Mouse (Mus musculus) testis, postnatal 10 days (tissue): ENCODE results near the gene Rsbn1l.
"Not testable (repeated sequence)": the region's sequence is repeated elsewhere in the genome, so short reads cannot be mapped to it uniquely, and the experiment has no call there.

Source experiments
- DNase-seq: peaks from one replicate; pipeline ENCODE4 v3.0.0; 2021; ENCODE audit warnings: low spot score

The Rsbn1l gene

DNA sequence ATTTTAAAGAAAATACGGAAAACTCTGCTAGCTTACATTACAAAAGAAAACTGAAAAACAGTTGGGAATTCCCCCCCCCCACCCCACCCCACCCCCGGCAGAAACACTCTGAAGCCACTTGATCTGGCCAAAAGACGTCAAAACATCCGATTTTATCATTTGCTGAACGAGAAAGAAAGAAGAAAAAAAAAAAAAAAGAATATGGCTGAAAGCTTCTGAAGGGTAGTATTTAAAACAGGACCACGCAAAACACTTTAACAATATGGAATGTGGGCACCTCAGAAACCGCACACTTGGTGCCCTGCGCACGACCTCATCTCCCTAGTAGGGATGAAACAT is 5.7 kb downstream of the Rsbn1l start:
- DNase-seq: no peak

DNA sequence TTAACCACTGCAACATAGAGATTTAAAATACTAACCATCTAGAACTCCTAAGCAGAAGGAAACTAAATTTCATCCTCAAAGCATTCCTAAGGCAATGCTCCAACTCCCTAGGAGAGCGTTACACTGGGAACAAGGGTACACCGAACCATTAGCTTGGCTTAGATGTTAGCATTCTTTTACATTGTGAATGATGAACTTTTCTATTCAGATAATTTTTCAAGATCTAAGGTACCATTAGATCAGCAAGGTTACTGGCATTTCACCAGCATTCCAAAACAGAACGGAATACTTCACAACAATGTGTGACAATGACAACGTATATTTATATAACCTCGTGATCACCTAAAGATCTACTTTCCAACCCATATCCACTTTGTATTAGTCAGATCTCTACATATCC is 6.1 kb downstream of the Rsbn1l start:
- no peak for DNase-seq

DNA sequence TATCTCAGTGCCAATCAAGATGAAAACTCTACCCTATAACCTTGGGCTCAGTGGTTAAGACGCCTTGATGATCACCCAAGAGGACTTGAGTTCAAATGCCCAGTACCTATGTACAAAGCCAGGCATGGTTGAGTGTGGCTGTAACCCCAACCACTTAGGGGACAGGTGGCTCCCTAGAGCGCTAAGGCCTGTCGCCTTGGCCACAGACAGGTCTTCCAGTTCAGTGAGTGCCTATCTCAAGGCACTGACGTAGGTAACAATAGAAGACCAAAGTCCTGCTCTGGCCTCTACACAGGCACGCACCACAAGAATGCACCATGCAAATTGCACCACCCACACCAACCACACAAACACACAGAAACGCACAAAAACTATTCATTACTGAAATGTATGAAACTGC is 9.3 kb downstream of the Rsbn1l start:
- no peak for DNase-seq

DNA sequence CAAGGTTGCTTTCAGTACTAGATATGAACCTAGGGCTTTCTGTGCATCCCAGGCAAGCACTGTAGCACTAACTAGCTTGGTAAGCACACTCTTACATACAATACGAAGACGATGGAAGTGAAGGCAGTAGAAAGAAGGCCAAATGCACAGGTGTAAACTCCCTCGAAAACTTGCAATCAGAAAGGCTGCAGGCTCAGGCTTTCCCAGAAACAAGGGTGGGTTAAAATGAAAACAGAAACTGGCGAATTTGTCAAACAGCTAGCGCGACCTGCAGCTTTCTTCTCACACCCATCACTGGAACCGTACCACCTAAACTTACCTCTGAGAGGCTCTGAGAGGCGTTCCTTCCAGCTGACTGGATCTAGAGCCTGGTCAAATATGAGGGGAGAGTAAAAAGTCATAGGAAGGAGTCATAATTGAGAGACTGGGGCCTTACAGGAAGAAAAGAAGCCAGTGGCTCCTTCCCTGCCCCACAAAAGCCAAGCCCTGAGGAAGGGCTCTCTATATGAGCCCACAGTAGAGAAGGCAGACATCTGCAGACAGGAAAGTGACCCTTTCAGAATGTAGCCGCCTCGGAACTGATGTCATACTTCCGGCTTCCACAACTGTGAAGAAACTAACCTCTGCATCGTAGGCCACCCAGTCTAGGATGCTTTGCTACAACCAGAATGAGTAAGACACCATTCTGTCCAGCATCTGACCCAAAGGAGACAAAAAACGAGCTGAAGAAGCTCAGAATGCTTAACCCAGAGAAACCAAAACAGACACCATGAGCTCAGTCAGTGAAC is 11.0 kb downstream of the Rsbn1l start:
- DNase-seq: no peak

DNA sequence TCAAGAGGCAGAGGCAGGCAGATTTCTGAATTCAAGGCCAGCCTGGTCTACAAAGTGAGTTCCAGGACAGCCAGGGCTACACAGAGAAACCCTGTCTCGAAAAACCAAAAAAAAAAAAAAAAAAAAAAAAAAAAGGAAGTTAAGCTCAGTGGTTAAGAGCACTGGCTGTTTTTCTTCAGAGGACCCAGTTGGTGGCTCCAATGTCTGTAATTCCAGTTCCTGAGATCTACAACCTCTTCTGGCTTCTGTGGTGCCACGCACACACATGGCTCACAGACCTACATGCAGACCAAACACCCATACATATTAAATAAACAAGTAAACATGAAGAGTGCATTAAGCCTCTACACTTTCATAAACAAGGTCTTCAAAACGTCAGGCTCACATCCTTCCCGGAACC is 12.4 kb downstream of the Rsbn1l start:
- DNase-seq: not testable (repeated sequence)

DNA sequence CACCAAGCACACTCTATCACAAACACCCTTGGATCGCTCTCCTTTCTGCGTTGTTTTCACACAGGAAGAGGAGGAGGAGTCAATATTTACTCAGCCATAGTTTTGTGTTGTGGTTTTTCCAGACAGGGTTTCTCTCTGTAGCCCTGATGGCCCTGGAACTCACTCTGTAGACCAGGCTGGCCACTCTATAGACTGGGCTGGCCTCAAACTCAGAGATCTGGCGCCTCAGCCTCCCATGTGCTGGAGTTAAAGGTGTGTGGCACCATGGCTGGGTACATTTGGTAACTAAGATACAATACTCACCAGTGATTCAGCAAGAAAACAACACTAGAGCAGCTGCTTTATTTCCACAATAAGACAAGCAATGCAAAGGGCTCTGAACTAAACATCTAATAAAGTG is 13.7 kb downstream of the Rsbn1l start:
- DNase-seq: no peak

DNA sequence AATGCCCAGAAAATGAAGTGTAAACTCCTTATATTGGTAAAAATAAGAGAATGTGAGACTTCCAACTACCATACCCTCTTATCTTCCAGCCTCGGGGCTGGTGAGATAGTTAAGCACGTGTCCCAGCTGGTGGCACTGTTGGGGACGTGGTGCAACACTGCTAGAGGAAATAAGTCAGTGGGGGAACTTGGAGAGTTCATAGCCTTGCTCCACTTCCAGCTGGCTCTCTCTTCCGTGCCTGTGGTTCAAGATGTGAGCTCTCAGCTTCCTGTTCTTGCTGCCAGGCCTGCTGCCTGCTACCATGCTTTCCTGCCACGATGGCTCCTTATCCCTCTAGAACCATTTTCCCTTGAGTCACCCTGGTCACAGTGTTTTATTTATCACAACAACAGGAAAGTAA is 15.0 kb downstream of the Rsbn1l start:
- DNase-seq: no peak

DNA sequence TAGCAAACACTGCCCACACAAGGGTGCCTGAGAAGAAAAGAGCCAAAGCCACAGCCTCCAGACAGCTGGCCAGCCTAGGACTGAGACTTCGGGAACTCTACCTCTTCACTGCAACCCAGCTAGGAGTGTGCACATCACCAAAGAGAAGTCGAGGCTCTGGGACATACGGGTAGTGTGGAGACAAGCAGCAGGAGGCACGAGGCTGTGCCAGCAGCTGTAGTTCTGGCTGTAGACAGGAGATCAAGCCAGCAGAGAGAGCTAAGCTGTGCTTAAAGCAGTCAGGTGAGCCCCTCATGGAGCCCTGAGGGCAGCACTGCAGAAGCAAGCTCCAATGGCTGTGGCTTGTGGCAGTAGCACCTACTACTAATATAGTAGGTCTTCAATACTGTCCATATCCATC is 15.5 kb downstream of the Rsbn1l start:
- DNase-seq: no peak

DNA sequence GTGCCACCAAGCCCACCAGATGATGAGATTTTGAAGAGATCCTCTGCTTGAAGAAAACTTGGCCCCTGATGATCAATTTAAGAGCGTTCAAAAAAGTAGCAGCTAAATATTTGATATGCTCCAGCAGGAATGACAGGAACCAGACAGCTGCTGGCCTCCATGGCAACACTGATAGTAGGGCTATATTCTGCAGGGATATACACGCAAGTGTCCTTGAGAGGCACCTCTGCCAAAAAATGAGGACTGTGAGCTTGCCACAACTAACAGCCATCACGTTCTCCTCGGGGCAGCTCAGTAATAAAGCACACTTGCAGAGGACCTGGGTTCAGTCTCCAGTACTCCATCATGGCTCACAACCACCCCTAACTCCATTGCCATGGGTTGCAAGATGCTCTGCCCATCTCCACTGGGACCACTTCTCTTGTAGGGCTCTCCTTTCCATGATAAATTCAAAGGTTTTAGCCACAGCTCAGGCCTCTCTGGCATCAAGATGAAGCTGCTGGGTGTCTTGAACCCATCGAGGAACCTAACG is 16.1 kb downstream of the Rsbn1l start:
- no peak for DNase-seq

DNA sequence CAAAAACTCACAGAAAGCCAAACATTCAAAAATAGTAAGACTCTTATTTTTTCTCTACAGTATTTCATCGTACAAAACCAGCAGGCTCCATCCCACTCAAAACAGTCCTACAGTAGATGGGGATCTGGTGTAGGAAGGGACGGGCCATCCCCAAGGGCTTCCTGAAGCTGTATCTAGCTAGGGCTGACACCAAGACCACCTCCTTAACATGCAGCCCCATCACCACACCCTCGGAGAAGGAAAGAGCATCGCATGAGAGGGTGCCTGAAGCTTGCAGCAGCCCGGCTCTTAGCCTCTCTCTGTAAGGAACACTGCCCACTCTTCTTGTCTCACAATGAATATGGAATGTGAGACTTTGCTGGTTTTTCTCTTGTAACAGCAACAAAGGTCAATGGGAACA is 17.7 kb downstream of the Rsbn1l start:
- no peak for DNase-seq

DNA sequence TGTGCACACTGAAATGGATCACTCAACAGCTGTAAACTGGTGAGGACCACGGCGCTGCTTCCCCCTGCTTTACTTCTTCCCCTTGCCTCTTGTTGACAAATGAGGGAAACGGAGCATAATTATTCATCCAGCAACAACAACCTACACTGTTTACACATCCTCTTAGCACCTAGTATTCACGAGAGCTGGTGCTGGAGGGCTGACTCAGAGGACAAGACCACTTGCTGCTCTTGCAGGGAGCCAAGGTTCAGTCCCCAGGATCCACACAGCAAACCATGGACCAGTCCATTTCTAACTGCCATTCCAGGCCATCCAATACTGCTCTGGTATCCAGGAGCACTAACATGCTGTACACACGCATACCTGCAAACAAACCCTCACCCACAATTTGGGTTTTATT is 20.3 kb downstream of the Rsbn1l start:
- DNase-seq: no peak

DNA sequence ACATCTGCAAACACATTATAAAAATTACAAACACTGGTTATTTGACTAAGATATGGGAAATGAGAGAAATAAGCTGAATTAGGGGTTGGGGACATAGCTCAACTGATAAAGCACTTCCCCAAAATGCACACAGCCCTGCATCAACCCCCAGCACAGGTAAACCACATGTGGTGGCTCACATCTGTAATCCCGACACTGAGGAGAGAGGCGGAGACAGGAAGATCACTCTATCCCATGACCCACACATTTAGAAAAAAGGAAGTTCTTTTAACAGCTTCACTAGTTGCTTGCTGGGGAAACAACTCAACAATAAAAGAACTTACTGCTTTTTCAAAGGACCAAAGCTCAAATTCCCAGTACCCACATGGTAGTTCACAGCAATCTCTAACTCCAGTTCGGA is 23.6 kb downstream of the Rsbn1l start:
- DNase-seq: no peak

DNA sequence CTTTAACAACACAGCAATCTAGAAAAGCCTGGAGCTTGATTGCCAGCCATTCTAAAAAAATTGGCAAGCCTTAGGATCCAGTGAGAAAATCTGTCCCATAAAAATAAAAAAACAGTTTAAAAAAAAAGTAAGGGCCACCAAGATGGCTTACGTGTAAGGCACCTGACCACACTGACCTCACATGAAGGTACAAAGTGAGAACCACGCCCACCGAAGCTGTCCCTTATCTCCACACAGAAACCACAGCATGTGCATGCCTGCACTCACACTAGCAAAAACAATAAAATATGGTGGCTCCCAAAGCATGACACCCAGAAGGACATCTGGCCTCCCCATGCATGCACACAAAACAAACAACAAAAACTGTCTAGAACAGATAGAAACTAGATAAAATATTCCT is 24.9 kb downstream of the Rsbn1l start:
- no peak for DNase-seq

DNA sequence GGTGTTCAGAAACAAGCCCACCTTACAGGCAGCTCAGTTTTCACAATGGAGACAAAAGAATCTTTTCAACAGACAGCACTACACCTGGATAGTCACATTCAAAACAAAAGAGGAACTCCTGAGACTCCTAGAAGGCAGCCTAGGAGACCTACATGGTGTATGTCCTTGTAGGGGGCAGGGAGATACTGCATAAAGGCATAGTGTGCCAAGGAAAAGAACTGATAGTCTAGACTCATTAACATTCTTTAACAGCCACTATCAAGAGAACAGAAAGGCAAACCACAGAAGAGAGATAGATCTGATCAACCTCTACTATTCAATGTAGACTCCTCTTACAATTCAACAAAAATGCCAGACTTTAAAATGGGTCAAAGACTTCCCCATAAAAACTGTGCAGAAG is 25.8 kb downstream of the Rsbn1l start:
- no peak for DNase-seq

DNA sequence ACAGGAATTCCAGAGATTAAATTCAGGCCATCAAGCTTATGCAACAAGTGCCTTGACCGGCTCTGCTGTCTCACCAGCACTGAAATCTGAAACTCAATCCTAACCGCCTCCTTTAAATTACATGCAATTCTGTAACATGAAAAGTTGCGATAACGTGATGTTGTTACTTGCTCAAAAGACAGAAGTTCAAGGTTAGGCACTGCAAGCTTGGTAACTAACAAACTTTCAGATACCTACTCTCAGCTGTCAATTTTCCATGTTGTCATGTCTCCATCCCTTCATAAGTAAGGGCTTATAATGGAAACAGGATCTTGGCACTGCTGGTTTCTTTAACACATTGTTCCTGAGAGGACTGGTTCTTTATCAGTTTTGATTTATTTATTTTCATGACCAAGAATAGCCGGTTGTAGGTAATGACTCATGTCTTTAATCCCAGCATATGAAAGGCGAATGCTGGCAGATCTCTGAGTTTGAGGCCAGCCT is 26.5 kb downstream of the Rsbn1l start:
- no peak for DNase-seq

DNA sequence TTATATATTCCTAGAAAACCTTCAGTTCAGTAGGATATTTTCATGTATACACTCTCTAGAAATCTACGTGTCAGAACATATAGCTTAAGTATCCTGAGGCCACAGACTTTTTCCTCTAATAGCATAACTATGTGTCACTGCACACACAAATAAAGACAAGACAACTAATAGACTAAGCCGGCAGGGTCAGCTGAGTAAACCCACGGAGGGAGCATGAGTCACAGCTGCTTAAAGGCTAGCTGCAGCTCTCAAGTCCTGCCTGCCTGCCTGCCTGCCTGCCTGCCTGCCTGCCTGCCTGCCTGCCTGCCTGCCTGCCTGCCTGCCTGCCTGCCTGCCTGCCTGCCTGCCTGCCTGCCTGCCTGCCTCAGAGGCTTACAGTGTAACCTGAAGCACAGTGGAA is 30.7 kb downstream of the Rsbn1l start:
- no peak for DNase-seq

DNA sequence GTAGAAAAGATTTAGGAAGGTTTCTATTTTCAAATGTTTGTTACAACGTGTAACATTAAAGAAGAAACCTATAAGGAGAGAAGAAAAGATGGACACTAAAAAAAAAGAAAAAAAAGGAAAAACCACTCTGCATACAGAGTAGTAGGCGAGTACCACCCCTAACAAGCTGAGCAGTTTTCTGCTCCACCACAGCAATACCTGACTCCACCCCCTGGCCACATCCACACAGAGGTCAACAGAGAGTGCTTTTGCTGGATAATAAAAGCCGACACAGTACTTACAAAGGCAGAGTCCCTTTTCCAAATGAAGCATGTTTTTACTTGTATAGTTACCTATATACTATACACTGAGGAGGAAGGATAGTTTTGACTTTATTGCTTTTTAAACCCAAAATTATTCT is 31.6 kb downstream of the Rsbn1l start:
- DNase-seq: no peak

DNA sequence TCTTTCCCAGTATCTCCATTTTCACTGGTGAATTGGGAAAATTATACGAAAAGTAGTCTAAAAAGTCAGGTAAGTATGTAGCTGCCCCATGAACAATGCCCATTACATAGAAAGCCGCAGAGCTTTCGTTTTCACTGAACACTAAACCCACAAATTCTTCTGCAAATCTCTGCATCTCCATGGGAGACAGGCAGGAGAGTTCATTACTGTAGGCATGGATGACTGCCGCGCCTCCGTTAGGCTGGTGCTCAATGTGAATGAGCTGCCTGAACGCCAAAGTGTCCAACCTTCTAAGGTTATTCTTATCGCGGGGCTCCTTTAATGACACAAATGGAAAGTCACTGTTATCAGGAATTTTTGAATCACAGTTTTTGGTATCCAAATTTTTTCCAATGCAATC is 36.6 kb downstream of the Rsbn1l start:
- no peak for DNase-seq

DNA sequence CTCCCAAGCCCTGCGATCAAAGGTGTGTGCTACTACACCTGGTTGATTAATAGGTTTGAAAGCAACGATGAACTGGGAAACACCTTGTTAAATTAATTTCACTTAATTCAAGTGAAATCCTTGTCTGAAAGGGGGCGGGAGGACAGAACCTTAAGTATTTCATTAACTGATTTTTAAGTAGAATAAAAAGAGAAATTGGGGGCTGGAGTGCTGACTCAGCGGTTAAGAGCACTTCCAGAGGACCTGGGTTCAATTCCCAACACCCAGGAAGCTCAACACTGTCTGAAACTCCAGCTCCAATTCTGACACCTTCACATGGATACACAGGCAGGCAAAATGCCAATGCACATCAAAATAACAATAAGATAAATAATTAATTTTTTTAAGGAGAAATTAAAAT is 37.2 kb downstream of the Rsbn1l start:
- DNase-seq: no peak

DNA sequence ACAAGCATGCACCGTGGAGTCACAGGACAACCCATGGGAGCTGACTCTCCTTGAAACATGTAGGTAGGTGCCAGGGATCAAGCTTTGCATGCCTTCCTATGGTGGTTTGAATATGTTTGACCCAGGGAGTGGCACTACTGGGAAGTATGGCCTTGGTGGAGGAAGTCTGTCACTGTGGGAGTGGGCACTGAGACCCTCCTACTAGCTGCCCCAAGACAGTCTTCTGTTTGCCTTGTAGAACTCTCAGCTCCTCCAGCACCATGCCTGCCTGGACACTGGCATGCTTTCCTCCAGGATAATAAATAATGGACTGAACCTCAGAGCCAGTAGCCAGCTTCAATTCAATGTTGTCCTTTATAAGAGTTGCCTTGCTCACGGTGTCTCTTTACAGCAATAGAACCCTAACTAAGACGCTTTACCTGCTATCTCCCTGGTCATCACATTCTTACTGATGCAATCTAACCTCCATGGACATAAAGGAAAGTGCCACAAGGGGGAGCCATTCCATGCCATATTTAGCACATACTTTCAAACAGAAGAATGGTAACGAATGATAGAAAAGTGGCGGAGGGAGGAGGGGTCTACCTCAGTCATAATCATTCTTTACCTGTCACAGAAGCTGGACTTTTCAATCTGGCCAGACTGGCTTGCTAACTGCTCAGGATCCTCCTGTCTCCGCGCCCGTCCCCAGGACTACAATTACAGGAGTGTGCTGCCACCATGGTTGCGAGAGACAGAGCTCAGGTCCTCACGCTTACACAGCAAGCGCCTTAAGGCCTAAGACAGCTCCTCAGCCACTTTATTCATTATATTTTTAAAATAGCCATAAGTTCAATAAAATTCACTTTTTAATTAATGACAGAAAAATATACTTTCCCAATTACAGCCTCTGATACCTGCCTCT is 42.6 kb downstream of the Rsbn1l start:
- peak; percentile 66 for DNase-seq

DNA sequence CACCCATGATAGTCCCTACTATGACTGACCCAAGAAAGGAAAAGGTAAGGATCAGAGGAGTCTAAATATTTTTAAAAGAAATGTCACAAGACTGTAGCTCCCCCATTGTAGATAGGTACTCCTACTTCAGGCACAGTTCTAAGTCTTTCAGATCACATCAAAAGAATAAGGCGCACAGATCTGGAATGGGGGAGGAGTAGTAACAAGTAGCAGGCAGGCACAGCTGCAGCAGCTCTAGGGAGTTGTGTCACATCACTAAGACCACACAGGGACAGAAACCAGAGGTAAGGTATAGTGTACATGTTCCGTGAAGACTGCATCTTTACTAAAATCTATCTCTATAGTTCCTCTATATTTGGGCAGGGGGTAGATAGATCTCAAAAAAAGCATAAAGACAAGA is 44.5 kb downstream of the Rsbn1l start:
- DNase-seq: no peak

DNA sequence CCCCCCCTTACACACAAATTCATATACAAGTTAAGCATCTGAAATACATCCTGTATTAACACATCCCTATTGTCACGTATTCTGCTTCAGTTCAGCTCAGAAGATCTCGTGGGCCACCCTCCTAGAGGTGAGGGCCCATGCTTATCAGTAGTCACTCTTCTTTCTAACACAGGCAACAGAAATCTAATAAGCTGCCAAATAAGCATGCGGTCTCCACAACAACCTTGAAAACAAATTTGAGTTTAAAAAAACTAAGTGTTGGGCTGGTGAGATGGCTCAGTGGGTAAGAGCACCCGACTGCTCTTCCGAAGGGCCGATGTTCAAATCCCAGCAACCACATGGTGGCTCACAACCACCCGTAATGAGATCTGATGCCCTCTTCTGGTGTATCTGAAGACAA is 50.0 kb downstream of the Rsbn1l start:
- DNase-seq: no peak

DNA sequence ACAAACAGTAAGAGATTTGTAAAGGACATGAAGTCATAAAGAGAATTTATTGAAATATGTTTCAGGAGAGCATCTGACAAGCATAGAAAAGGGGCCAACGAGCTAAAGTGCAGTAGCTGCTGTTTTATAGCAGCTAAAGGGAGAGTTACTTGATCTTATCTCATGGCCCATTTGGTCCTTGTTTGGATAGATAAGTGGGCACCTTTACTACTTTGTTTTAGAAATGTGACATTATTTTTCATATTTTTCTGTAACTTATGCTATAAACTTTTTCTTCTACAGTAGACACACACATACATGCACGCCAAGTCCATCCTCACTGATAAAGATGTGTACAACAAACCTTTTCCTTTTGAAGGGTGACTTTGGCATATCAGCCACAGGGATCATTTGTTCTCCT is 50.8 kb downstream of the Rsbn1l start:
- no peak for DNase-seq
